Mouse (Mus musculus): ENCODE measurements around the gene Gsdma2. TPM values are rescaled to one million over a fixed set of nuclear protein-coding genes. Genes with fewer than 3 reads are reported as not detected.

The Gsdma2 gene
- not detected for polyA plus RNA-seq (2012; fragmentation: generic; extraction: Trizol)

GRCm38 (mm10) chr11:98646459-98646858, at the start of gene Gsdma2:
Gene Gsdma2, plus strand, starts transcription at chr11:98646759.
- no peak within 1 kb of the TSS for H3K4me2 ChIP-seq (ENCODE audit: low read depth)
- H3K36me3 ChIP-seq (ENCODE audit: control insufficient read depth, insufficient read depth): no peaks in the 10 kb centered on the region
- peaks cover 54% of the 10 kb centered on the region for H3K27me3 ChIP-seq (ENCODE audit: control insufficient read depth, insufficient read depth, insufficient read length)
- TF ChIP-seq TCF12 (IDR thresholded peaks at IDR 0.05; ENCODE audit: insufficient read depth, poor library complexity, severe bottlenecking) (no peak), MYOG (IDR thresholded peaks at IDR 0.05; ENCODE audit: control insufficient read depth in 1 of 3, insufficient read depth in 1 of 3, insufficient read length in 2 of 3, low read depth in 2 of 3) (no peak), E2F4 (IDR thresholded peaks at IDR 0.05; ENCODE audit: insufficient read depth) (no peak), POLR2A (IDR thresholded peaks at IDR 0.05; ENCODE audit: insufficient read length, low read depth) (no peak), REST (IDR thresholded peaks at IDR 0.05; ENCODE audit: insufficient read depth, insufficient read length) (no peak), POLR2AphosphoS2 (IDR thresholded peaks at IDR 0.05; ENCODE audit: insufficient read length, low read depth) (no peak), TCF3 (IDR thresholded peaks at IDR 0.05; ENCODE audit: insufficient read length, low read depth) (no peak), SRF (IDR thresholded peaks at IDR 0.05; ENCODE audit: control insufficient read depth, insufficient read length, low read depth) (no peak), USF1 (IDR thresholded peaks at IDR 0.05; ENCODE audit: low read depth) (no peak), MYOD1 (IDR thresholded peaks at IDR 0.05; ENCODE audit: control insufficient read depth in 1 of 3, insufficient read length in 2 of 3, low read depth in 2 of 3) (no peak), CEBPB (IDR thresholded peaks at IDR 0.05; ENCODE audit: insufficient read depth, poor library complexity, severe bottlenecking) (no peak), MAX (IDR thresholded peaks at IDR 0.05; ENCODE audit: low read depth) (no peak)
- H3ac ChIP-seq (ENCODE audit: control insufficient read depth, insufficient read length): no peak within 1 kb of the TSS
- no peak within 1 kb of the TSS for H3K4me3 ChIP-seq
- H3K79me2 ChIP-seq (ENCODE audit: control insufficient read depth, insufficient read depth): no peaks in the 10 kb centered on the region

GRCm38 (mm10) chr11:98597363-98597762, 49.2 kb upstream of the Gsdma2 start:
- H3ac ChIP-seq (ENCODE audit: control insufficient read depth, insufficient read length): no peak overlapping the region
- H3K27me3 ChIP-seq (ENCODE audit: control insufficient read depth, insufficient read depth, insufficient read length): peaks cover 58% of the 10 kb centered on the region

GRCm38 (mm10) chr11:98597991-98598390, 48.6 kb upstream of the Gsdma2 start, which contains the start of gene Lrrc3c:
Gene Lrrc3c, plus strand, starts transcription at chr11:98598291.
- no peak within 1 kb of the TSS for H3K4me2 ChIP-seq (ENCODE audit: low read depth)
- peaks cover 59% of the 10 kb centered on the region for H3K27me3 ChIP-seq (ENCODE audit: control insufficient read depth, insufficient read depth, insufficient read length)

More at GRCm38 (mm10) chr11:98597363-98597762, 49.2 kb upstream of the Gsdma2 start:
- TF ChIP-seq SRF (IDR thresholded peaks at IDR 0.05; ENCODE audit: control insufficient read depth, insufficient read length, low read depth): no peak
- TF ChIP-seq POLR2A (IDR thresholded peaks at IDR 0.05; ENCODE audit: insufficient read length, low read depth): no peak
- no peak for TF ChIP-seq MYOD1 (IDR thresholded peaks at IDR 0.05; ENCODE audit: control insufficient read depth in 1 of 3, insufficient read length in 2 of 3, low read depth in 2 of 3)
- TF ChIP-seq TCF12 (IDR thresholded peaks at IDR 0.05; ENCODE audit: insufficient read depth, poor library complexity, severe bottlenecking): no peak
- no peak for TF ChIP-seq MAX (IDR thresholded peaks at IDR 0.05; ENCODE audit: low read depth)
- no peak for TF ChIP-seq CEBPB (IDR thresholded peaks at IDR 0.05; ENCODE audit: insufficient read depth, poor library complexity, severe bottlenecking)
- TF ChIP-seq USF1 (IDR thresholded peaks at IDR 0.05; ENCODE audit: low read depth): no peak
- TF ChIP-seq E2F4 (IDR thresholded peaks at IDR 0.05; ENCODE audit: insufficient read depth): no peak
- TF ChIP-seq TCF3 (IDR thresholded peaks at IDR 0.05; ENCODE audit: insufficient read length, low read depth): no peak
- TF ChIP-seq MYOG (IDR thresholded peaks at IDR 0.05; ENCODE audit: control insufficient read depth in 1 of 3, insufficient read depth in 1 of 3, insufficient read length in 2 of 3, low read depth in 2 of 3): no peak
- TF ChIP-seq POLR2AphosphoS2 (IDR thresholded peaks at IDR 0.05; ENCODE audit: insufficient read length, low read depth): no peak
- no peak for TF ChIP-seq REST (IDR thresholded peaks at IDR 0.05; ENCODE audit: insufficient read depth, insufficient read length)
- H3K4me2 ChIP-seq (ENCODE audit: low read depth): no peak overlapping the region
- H3K36me3 ChIP-seq (ENCODE audit: control insufficient read depth, insufficient read depth): no peaks in the 10 kb centered on the region
- no peak overlapping the region for H3K4me3 ChIP-seq
- H3K79me2 ChIP-seq (ENCODE audit: control insufficient read depth, insufficient read depth): no peaks in the 10 kb centered on the region

GRCm38 (mm10) chr11:98598851-98599290, 47.7 kb upstream of the Gsdma2 start:
- Histone ChIP-seq H3K27me3 (ENCODE audit: control insufficient read depth, insufficient read depth, insufficient read length) (peaks cover 63% of the 10 kb centered on the region), H3K36me3 (ENCODE audit: control insufficient read depth, insufficient read depth) (no peaks in the 10 kb centered on the region), H3K79me2 (ENCODE audit: control insufficient read depth, insufficient read depth) (no peaks in the 10 kb centered on the region), H3K4me3 (no peak overlapping the region), H3ac (ENCODE audit: control insufficient read depth, insufficient read length) (no peak overlapping the region), H3K4me2 (ENCODE audit: low read depth) (no peak overlapping the region)
- TF ChIP-seq POLR2A (IDR thresholded peaks at IDR 0.05; ENCODE audit: insufficient read length, low read depth): no peak
- no peak for TF ChIP-seq MYOG (IDR thresholded peaks at IDR 0.05; ENCODE audit: control insufficient read depth in 1 of 3, insufficient read depth in 1 of 3, insufficient read length in 2 of 3, low read depth in 2 of 3)
- no peak for TF ChIP-seq CEBPB (IDR thresholded peaks at IDR 0.05; ENCODE audit: insufficient read depth, poor library complexity, severe bottlenecking)
- no peak for TF ChIP-seq REST (IDR thresholded peaks at IDR 0.05; ENCODE audit: insufficient read depth, insufficient read length)
- no peak for TF ChIP-seq TCF12 (IDR thresholded peaks at IDR 0.05; ENCODE audit: insufficient read depth, poor library complexity, severe bottlenecking)
- TF ChIP-seq SRF (IDR thresholded peaks at IDR 0.05; ENCODE audit: control insufficient read depth, insufficient read length, low read depth): no peak
- no peak for TF ChIP-seq TCF3 (IDR thresholded peaks at IDR 0.05; ENCODE audit: insufficient read length, low read depth)
- TF ChIP-seq E2F4 (IDR thresholded peaks at IDR 0.05; ENCODE audit: insufficient read depth): no peak
- TF ChIP-seq USF1 (IDR thresholded peaks at IDR 0.05; ENCODE audit: low read depth): no peak
- TF ChIP-seq MAX (IDR thresholded peaks at IDR 0.05; ENCODE audit: low read depth): no peak
- TF ChIP-seq MYOD1 (IDR thresholded peaks at IDR 0.05; ENCODE audit: control insufficient read depth in 1 of 3, insufficient read length in 2 of 3, low read depth in 2 of 3): no peak
- TF ChIP-seq POLR2AphosphoS2 (IDR thresholded peaks at IDR 0.05; ENCODE audit: insufficient read length, low read depth): no peak

More at GRCm38 (mm10) chr11:98597991-98598390, 48.6 kb upstream of the Gsdma2 start, which contains the start of gene Lrrc3c:
- Histone ChIP-seq H3K4me3 (no peak within 1 kb of the TSS), H3K79me2 (ENCODE audit: control insufficient read depth, insufficient read depth) (no peaks in the 10 kb centered on the region), H3ac (ENCODE audit: control insufficient read depth, insufficient read length) (no peak within 1 kb of the TSS), H3K36me3 (ENCODE audit: control insufficient read depth, insufficient read depth) (no peaks in the 10 kb centered on the region)
- no peak for TF ChIP-seq E2F4 (IDR thresholded peaks at IDR 0.05; ENCODE audit: insufficient read depth)
- TF ChIP-seq MYOG (IDR thresholded peaks at IDR 0.05; ENCODE audit: control insufficient read depth in 1 of 3, insufficient read depth in 1 of 3, insufficient read length in 2 of 3, low read depth in 2 of 3): no peak
- TF ChIP-seq USF1 (IDR thresholded peaks at IDR 0.05; ENCODE audit: low read depth): no peak
- no peak for TF ChIP-seq TCF3 (IDR thresholded peaks at IDR 0.05; ENCODE audit: insufficient read length, low read depth)
- TF ChIP-seq TCF12 (IDR thresholded peaks at IDR 0.05; ENCODE audit: insufficient read depth, poor library complexity, severe bottlenecking): no peak
- TF ChIP-seq POLR2A (IDR thresholded peaks at IDR 0.05; ENCODE audit: insufficient read length, low read depth): no peak
- no peak for TF ChIP-seq SRF (IDR thresholded peaks at IDR 0.05; ENCODE audit: control insufficient read depth, insufficient read length, low read depth)
- TF ChIP-seq MYOD1 (IDR thresholded peaks at IDR 0.05; ENCODE audit: control insufficient read depth in 1 of 3, insufficient read length in 2 of 3, low read depth in 2 of 3): no peak
- TF ChIP-seq REST (IDR thresholded peaks at IDR 0.05; ENCODE audit: insufficient read depth, insufficient read length): no peak
- TF ChIP-seq POLR2AphosphoS2 (IDR thresholded peaks at IDR 0.05; ENCODE audit: insufficient read length, low read depth): no peak
- no peak for TF ChIP-seq MAX (IDR thresholded peaks at IDR 0.05; ENCODE audit: low read depth)

Measured in myocyte (in vitro differentiated cells).